Mouse (Mus musculus) heart, embryonic 11.5 days (tissue): ENCODE measurements around the gene AC109138.7. TPM values are rescaled to one million over a fixed set of nuclear protein-coding genes. Genes with fewer than 3 reads are reported as not detected.
A peak's percentile ranks its signal among the peaks of the same experiment; 100 is the strongest.

Experiments used
- ATAC-seq: fragments of 200-750 bp; cut with Nextera tagmentation; replicated peaks from 2 replicates; pipeline ENCODE4 v1.8.0; 2017; ENCODE audit warnings: moderate library complexity; ENCODE audit not compliant: insufficient number of reproducible peaks, low FRiP score, low TSS enrichment
- H3K27ac ChIP-seq: fragments of 300-500 bp; sonication (generic); 2 replicates; pipeline ENCODE4 v1.5.1; 2014; ENCODE audit warnings: mild to moderate bottlenecking, low read depth, low read length
- H3K27me3 ChIP-seq: fragments of 300-500 bp; sonication (generic); 2 replicates; pipeline ENCODE4 v1.6.1; 2014; ENCODE audit warnings: mild to moderate bottlenecking, low read length, mixed read lengths; ENCODE audit not compliant: control insufficient read depth, insufficient read depth
- H3K36me3 ChIP-seq: fragments of 300-500 bp; sonication (generic); 2 replicates; pipeline ENCODE4 v1.6.1; 2014; ENCODE audit warnings: mild to moderate bottlenecking, low read length, moderate library complexity, mixed read lengths; ENCODE audit not compliant: control insufficient read depth, insufficient read depth
- H3K4me1 ChIP-seq: fragments of 300-500 bp; sonication (generic); 2 replicates; pipeline ENCODE4 v1.6.1; 2014; ENCODE audit warnings: low read length; ENCODE audit not compliant: control insufficient read depth, insufficient read depth
- H3K4me2 ChIP-seq: fragments of 300-500 bp; sonication (generic); 2 replicates; pipeline ENCODE4 v1.6.1; 2014; ENCODE audit warnings: mild to moderate bottlenecking, moderate library complexity
- H3K4me3 ChIP-seq: fragments of 300-500 bp; sonication (generic); 2 replicates; pipeline ENCODE4 v1.5.1; 2014; ENCODE audit warnings: low read depth, low read length
- H3K9ac ChIP-seq: fragments of 300-500 bp; sonication (generic); 2 replicates; pipeline ENCODE4 v1.6.1; 2014; ENCODE audit warnings: mild to moderate bottlenecking, low read depth, low read length, moderate library complexity
- H3K9me3 ChIP-seq: fragments of 300-500 bp; sonication (generic); replicated peaks from 2 replicates; pipeline ENCODE4 v1.6.1; 2016; ENCODE audit warnings: low read length; ENCODE audit not compliant: control insufficient read depth
- WGBS: fragments of 180-500 bp; shearing (Covaris S2); extraction: QIAGEN DNeasy Blood & Tissue Kit; methylation state at CpG from one replicate; pipeline ENCODE4 v1.1.7; 2014; ENCODE audit not compliant: insufficient replicate concordance; 5-methylcytosine and 5-hydroxymethylcytosine counted together
- polyA plus RNA-seq: library from polyadenylated mRNA; unstranded; fragments of >200 nt; fragmentation: Nextera tagmentation; extraction: Ambion mirVana; gene quantifications from 2 replicates; pipeline ENCODE4 v1.2.1, GENCODE M21; 2014

Gene AC109138.7
- polyA plus RNA-seq, 1 experiment from 2014 or later = not detected

- Histone ChIP-seq H3K4me3 (no peak overlapping the region), H3K36me3 (no peaks in the 10 kb centered on the region), H3K4me1 (peaks cover 7% of the 10 kb centered on the region; the same call in 1 of the 2 replicates), H3K27me3 (peaks cover 10% of the 10 kb centered on the region; the same call in 1 of the 2 replicates), H3K9me3 (no peaks in the 10 kb centered on the region), H3K9ac (no peak overlapping the region), H3K27ac (no peak overlapping the region), H3K4me2 (no peak overlapping the region)
- whole genome bisulfite sequencing = 17% methylated on average over 8 of the region's 8 CpGs
- ATAC-seq = no peak
These were observed 13.9 kb downstream of the AC109138.7 start for GRCm38 (mm10) chr19:4227894-4228678.

- Histone ChIP-seq H3K27ac (no peak overlapping the region), H3K9ac (no peak overlapping the region), H3K9me3 (no peaks in the 10 kb centered on the region), H3K4me2 (no peak overlapping the region), H3K36me3 (no peaks in the 10 kb centered on the region), H3K27me3 (peaks cover 10% of the 10 kb centered on the region; the same call in 1 of the 2 replicates), H3K4me3 (no peak overlapping the region), H3K4me1 (peaks cover 7% of the 10 kb centered on the region; the same call in 1 of the 2 replicates)
- no peak for ATAC-seq
- WGBS = 66% methylated on average over 4 of the region's 4 CpGs
These were observed 14.7 kb downstream of the AC109138.7 start for GRCm38 (mm10) chr19:4228891-4229290.

- Histone ChIP-seq H3K4me2 (no peak overlapping the region), H3K27me3 (peaks cover 10% of the 10 kb centered on the region; the same call in 1 of the 2 replicates), H3K4me3 (no peak overlapping the region), H3K9me3 (no peaks in the 10 kb centered on the region), H3K36me3 (no peaks in the 10 kb centered on the region), H3K4me1 (peaks cover 7% of the 10 kb centered on the region; the same call in 1 of the 2 replicates), H3K9ac (peak overlapping the region; percentile 35; the same call in 1 of the 2 replicates), H3K27ac (no peak overlapping the region)
- ATAC-seq = no peak
- 37% methylated on average over 9 of the region's 9 CpGs for WGBS
These were observed 15.4 kb downstream of the AC109138.7 start for GRCm38 (mm10) chr19:4229451-4230076.

GRCm38 (mm10) chr19:4230415-4230814, 16.3 kb downstream of the AC109138.7 start:
- no peak for ATAC-seq
- H3K4me2 ChIP-seq = no peak overlapping the region
- no peak overlapping the region for H3K9ac ChIP-seq
- H3K4me3 ChIP-seq = no peak overlapping the region
- 68% methylated on average over 8 of the region's 8 CpGs for WGBS
- peaks cover 7% of the 10 kb centered on the region; the same call in 1 of the 2 replicates for H3K4me1 ChIP-seq
- H3K27ac ChIP-seq = no peak overlapping the region
- no peaks in the 10 kb centered on the region for H3K9me3 ChIP-seq
- H3K27me3 ChIP-seq = peaks cover 10% of the 10 kb centered on the region; the same call in 1 of the 2 replicates
- no peaks in the 10 kb centered on the region for H3K36me3 ChIP-seq

GRCm38 (mm10) chr19:4231253-4232185, 17.4 kb downstream of the AC109138.7 start, which contains the start of gene Pold4:
Gene Pold4, plus strand, starts transcription at chr19:4231899.
- Histone ChIP-seq H3K36me3 (no peaks in the 10 kb centered on the region), H3K27ac (peak within 1 kb of the TSS; percentile 87), H3K4me3 (peak within 1 kb of the TSS; percentile 67), H3K9ac (peak within 1 kb of the TSS; percentile 77), H3K27me3 (peaks cover 10% of the 10 kb centered on the region; the same call in 1 of the 2 replicates), H3K9me3 (no peaks in the 10 kb centered on the region), H3K4me1 (peaks cover 7% of the 10 kb centered on the region; the same call in 1 of the 2 replicates), H3K4me2 (peak within 1 kb of the TSS; percentile 87)
- ATAC-seq = peak; percentile 86
- WGBS = 11% methylated on average over 26 of the region's 26 CpGs

- peak overlapping the region; percentile 67 for H3K4me3 ChIP-seq
- H3K4me2 ChIP-seq = peak overlapping the region; percentile 87
- H3K27ac ChIP-seq = peak overlapping the region; percentile 87
- 41% methylated on average over 2 of the region's 2 CpGs for WGBS
- H3K4me1 ChIP-seq = peaks cover 7% of the 10 kb centered on the region; the same call in 1 of the 2 replicates
- peaks cover 8% of the 10 kb centered on the region; the same call in 1 of the 2 replicates for H3K27me3 ChIP-seq
- no peaks in the 10 kb centered on the region for H3K9me3 ChIP-seq
- H3K9ac ChIP-seq = peak overlapping the region; percentile 77
- no peaks in the 10 kb centered on the region for H3K36me3 ChIP-seq
- no peak for ATAC-seq
These were observed 18.0 kb downstream of the AC109138.7 start for GRCm38 (mm10) chr19:4232186-4232572.

- Histone ChIP-seq H3K36me3 (no peaks in the 10 kb centered on the region), H3K27ac (no peak overlapping the region)
- no peak for ATAC-seq
These were observed 18.5 kb downstream of the AC109138.7 start for GRCm38 (mm10) chr19:4232651-4233050.

GRCm38 (mm10) chr19:4234548-4234947, 20.4 kb downstream of the AC109138.7 start:
- Histone ChIP-seq H3K4me3 (no peak overlapping the region), H3K9ac (no peak overlapping the region), H3K27me3 (no peaks in the 10 kb centered on the region; the same call in 1 of the 2 replicates), H3K27ac (no peak overlapping the region), H3K36me3 (no peaks in the 10 kb centered on the region), H3K9me3 (no peaks in the 10 kb centered on the region), H3K4me2 (no peak overlapping the region), H3K4me1 (peaks cover 7% of the 10 kb centered on the region; the same call in 1 of the 2 replicates)
- WGBS = 73% methylated on average over 4 of the region's 4 CpGs
- no peak for ATAC-seq

More at GRCm38 (mm10) chr19:4232651-4233050, 18.5 kb downstream of the AC109138.7 start:
- Histone ChIP-seq H3K4me1 (peaks cover 7% of the 10 kb centered on the region; the same call in 1 of the 2 replicates), H3K4me3 (peak overlapping the region; percentile 67), H3K27me3 (peaks cover 3% of the 10 kb centered on the region; the same call in 1 of the 2 replicates), H3K4me2 (peak overlapping the region; percentile 87), H3K9me3 (no peaks in the 10 kb centered on the region), H3K9ac (peak overlapping the region; percentile 77; the same call in 1 of the 2 replicates)
- 79% methylated on average over 7 of the region's 7 CpGs for WGBS
